Mouse (Mus musculus): ENCODE measurements around the gene Lamp5. TPM values are rescaled to one million over a fixed set of nuclear protein-coding genes. Genes with fewer than 3 reads are reported as not detected.
A peak's percentile ranks its signal among the peaks of the same experiment; 100 is the strongest.

The Lamp5 gene
- total RNA-seq (2017): not detected in 2 replicates

DNA sequence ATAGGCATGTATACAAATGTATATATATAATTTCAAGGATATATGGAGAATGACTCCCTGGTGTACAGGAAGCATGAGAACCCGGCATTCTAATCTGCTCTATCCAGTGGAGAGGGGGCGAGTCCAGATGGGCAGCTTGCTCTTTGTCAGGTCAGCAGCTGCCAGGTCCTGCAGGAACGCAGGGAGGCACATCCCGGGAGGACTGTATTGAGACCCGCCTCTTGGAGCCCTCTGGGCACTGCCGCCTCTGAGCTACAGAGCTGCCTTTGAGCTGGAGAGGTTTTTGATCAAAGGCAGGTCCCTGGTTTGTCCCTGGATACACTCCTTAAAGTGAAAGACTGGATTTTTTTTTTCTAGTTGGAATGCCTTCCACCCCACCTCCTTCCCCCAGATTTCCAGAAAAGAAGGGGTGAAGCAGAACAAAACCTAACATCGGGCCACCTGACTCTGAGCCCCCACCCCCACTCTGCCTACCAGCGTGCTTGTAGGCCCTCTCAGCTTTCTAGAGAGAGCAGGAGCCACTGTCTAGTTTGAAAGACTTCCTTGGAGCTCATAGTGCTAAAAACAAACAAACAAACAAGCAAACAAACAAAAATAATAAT is at the start of gene Lamp5:
Lamp5 (plus strand) TSS at position 552 of the 602 bp plus-strand sequence.
- no peak for ATAC-seq (replicated peaks; ENCODE audit: low read depth, poor library complexity, severe bottlenecking)

GRCm38 (mm10) chr2:136003836-136004235 is 48.2 kb upstream of the Lamp5 start:
- no peak for ATAC-seq (replicated peaks; ENCODE audit: low read depth, poor library complexity, severe bottlenecking)

DNA sequence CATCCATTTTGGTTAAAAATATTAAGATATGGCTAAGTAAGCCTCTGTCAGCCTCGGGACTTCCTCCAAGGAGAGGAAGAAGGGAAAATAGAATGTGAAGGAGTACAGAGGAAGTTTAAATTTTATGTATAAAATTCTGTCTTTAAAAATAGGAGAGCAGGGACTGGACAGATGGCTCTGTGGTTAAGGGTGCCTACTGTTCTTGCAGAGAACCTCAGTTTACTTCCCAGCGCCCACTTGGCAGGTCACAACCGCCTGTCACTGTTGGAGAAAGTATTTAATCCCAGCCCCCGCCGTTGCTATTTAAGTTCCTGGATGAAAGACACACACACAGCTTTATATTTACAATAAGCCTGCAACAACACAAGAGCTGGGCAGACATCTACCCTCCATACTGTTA is 45.8 kb upstream of the Lamp5 start:
- no peak for ATAC-seq (replicated peaks; ENCODE audit: low read depth, poor library complexity, severe bottlenecking)

GRCm38 (mm10) chr2:136012759-136013158 is 39.3 kb upstream of the Lamp5 start:
- ATAC-seq (replicated peaks; ENCODE audit: low read depth, poor library complexity, severe bottlenecking): no peak

DNA sequence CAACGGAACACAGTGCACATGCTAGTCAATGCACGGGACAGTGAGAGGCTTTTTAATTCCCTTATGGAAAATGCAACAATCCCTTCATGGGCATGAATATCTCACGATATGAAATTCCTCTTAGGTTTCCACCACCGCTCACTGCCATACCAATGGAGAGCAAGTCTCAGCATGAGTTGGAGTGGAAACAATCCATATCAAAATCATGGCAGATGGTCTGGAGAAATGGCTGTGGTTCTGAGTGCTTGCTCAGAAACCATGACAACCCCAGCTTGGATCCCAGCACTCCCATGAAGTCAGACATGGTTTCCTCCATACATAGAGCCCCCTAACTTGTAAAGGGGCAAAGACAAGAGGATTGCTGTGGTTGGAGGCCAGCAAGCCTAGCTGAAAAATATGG is 3.6 kb upstream of the Lamp5 start:
- ATAC-seq (replicated peaks; ENCODE audit: low read depth, poor library complexity, severe bottlenecking): no peak

GRCm38 (mm10) chr2:136050793-136051615 is 1.0 kb upstream of the Lamp5 start:
- no peak for ATAC-seq (replicated peaks; ENCODE audit: low read depth, poor library complexity, severe bottlenecking)

- ATAC-seq (replicated peaks; ENCODE audit: low read depth, poor library complexity, severe bottlenecking): 0 out of 2 replicates have a peak, but pooled peaks have one; percentile 22
Observed at GRCm38 (mm10) chr2:136057861-136058331, 5.9 kb downstream of the Lamp5 start.

DNA sequence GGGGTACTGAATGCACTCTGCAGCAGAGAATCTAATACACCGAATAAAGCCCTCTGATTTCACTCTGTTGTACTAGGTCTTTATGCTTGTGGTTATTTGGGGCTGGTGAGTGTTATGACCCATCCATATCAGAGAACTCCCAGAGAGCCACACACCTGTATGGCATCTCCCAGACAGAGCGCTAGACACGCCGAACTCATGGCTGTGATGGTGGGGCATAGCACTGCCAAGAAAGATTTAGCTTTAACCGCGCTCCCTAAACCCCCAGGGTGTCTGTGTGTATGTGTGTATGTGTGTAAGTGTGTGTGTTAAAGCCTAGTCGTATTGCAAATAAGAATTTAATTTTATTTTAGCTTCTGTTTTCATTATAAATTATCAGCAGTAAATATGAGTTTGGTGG is 6.4 kb downstream of the Lamp5 start:
- ATAC-seq (replicated peaks; ENCODE audit: low read depth, poor library complexity, severe bottlenecking): no peak

DNA sequence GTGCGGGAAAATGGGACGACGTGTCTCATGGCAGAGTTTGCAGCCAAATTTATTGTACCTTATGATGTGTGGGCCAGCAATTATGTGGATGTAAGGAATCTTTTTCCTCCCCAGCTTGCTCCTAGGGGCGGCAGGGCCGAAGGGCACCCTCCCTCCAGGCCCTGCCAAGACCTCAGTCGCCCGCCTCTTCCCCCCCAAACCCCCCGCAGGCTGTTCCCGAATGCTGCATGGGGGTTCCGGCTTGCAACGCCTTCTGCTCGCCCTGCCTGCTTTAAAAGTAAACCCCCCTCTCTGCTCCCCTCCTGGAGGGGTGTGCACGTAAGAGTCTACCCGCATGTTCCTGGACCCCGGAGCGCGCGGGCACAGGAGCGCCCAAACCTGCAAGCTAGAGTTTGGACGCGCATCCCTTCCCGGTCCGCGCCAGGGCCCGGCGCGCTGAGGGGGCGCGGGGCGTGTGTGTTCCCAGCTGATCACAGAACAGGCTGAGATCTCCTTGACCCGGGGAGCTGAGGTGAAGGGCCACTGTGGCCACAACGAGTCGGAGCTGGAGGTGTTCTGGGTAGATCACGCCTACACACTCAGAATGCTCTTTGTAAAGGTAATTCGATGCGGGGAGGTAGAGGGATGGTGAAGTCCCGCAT is 7.1 kb downstream of the Lamp5 start:
- no peak for ATAC-seq (replicated peaks; ENCODE audit: low read depth, poor library complexity, severe bottlenecking)

DNA sequence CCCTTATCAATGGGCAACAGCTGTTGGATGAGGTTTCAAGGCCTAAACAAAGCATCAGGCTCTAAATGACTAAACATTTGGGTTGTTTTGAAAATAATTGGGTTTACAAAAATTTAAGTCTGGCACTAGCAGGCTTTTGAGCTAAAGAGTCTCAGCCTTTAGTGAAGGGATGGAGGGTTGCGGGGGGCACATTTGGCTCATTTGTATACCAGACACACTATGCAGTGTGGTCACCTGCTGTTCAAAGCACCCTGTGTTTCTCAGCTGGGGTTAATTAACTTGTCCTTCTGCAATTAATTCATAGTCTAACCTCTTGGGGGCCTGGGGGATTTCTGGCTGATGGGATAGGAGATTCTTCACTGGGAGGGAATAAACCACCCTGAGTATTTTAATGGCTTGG is 12.3 kb downstream of the Lamp5 start:
- ATAC-seq (replicated peaks; ENCODE audit: low read depth, poor library complexity, severe bottlenecking): no peak

- ATAC-seq (replicated peaks; ENCODE audit: low read depth, poor library complexity, severe bottlenecking): peak; percentile 62
Observed at GRCm38 (mm10) chr2:136095978-136096377, 43.9 kb downstream of the Lamp5 start.

- no peak for ATAC-seq (replicated peaks; ENCODE audit: low read depth, poor library complexity, severe bottlenecking)
Observed at GRCm38 (mm10) chr2:136097143-136097542, 45.1 kb downstream of the Lamp5 start.

- no peak for ATAC-seq (replicated peaks; ENCODE audit: low read depth, poor library complexity, severe bottlenecking)
Observed at GRCm38 (mm10) chr2:136107597-136107996, 55.6 kb downstream of the Lamp5 start.

- no peak for ATAC-seq (replicated peaks; ENCODE audit: low read depth, poor library complexity, severe bottlenecking)
Observed at GRCm38 (mm10) chr2:136108124-136109037, 56.3 kb downstream of the Lamp5 start.

GRCm38 (mm10) chr2:136109038-136109363 is 57.0 kb downstream of the Lamp5 start:
- no peak for ATAC-seq (replicated peaks; ENCODE audit: low read depth, poor library complexity, severe bottlenecking)

GRCm38 (mm10) chr2:136113374-136113773 is 61.3 kb downstream of the Lamp5 start:
- no peak for ATAC-seq (replicated peaks; ENCODE audit: low read depth, poor library complexity, severe bottlenecking)

GRCm38 (mm10) chr2:136118006-136118405 is 66.0 kb downstream of the Lamp5 start:
- ATAC-seq (replicated peaks; ENCODE audit: low read depth, poor library complexity, severe bottlenecking): no peak
